1 mouse cellular context compared by ENCODE assay signal in genomic region chr15:81859330-81860255, GRCm38 (mm10).
A peak's percentile ranks its signal among the peaks of the same experiment; 100 is the strongest.
TF ChIP-seq lines count a peak whose summit lies in the region.

No protein-coding gene starts in this region.

TF ChIP-seq in C2C12, 6 proteins besides CTCF, POLR2A, EP300 and RAD21 (continued from another document):
- TF ChIP-seq MYOD1 (IDR thresholded peaks at IDR 0.05; ENCODE audit: control insufficient read depth, insufficient read length, low read depth) (no peak), MAX (IDR thresholded peaks at IDR 0.05) (peak; percentile 94), MYOG (IDR thresholded peaks at IDR 0.05; ENCODE audit: control insufficient read depth, extremely low read depth, insufficient read length) (no peak)
TF ChIP-seq in C2C12: peak in this region for 2.
